Mouse (Mus musculus): ENCODE measurements around the gene Tsfm. TPM values are rescaled to one million over a fixed set of nuclear protein-coding genes. Genes with fewer than 3 reads are reported as not detected.

The Tsfm gene
- total RNA-seq, 2 experiments from 2014 or later: 64.4 to 71.3 TPM

DNA sequence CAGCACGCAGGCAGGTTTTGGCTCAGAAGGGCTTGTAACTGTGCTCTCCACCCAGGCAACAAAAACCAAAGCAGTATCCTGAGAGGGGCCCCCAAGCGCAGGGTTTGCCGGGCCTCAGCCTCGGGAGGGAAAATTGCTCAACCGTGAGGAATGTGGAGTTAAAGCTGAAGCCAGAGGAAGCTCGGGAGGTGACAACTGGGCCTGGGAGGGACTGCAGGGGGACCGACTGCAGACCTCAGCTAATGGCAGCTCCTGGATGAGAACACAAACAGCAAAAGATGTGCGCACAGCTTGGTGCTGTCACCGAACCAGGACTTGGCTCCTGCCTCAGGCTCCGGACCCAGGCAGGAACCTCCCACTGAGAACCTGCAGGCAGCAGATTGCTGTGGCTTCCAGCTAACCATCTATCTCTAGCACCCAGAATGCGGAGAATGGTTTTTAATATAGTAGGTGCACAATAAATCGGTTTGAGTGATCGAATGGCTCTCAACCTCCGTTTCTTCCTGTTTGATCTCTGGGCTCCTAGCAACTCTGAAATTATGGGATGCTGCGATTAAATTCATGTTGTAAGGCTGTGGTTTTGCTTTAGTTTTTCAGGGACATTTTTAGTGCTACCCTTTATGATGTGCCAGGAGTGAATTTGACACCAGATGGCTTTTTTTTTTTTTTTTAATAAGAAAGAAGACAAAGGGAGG lies 68.2 kb downstream of the Tsfm start:
- peak; percentile 66 to 70 for DNase-seq

DNA sequence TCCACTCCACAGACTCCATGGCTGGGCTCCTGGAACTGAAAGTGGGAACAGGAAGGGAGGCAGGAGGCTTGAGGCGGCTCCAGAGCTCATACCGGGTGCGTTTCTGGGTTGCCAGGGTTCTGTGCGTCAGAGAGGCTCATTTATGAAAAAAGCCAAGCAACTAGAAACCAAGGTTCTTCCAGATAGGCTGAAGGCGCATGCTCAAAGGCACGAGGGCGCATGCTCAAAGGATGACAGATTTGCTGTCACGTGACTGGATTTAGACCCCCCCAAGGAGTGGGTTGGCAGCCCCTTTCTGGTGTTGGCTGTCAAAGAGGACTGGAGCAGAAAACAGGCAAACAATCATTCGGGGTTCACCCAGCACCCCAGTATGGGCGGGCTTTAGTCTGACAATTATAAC lies 68.9 kb downstream of the Tsfm start:
- DNase-seq: peak; percentile 69 to 70

Small RNAs within 50 kb of the gene (microRNA-seq; reads per million reads assigned to microRNA genes)
- gene Mir26a-2 (94.1 reads per million, percentile 52 among the genes with 10 or more reads in this experiment), gene Mir546 (1.00 reads per million)

Other genes with a start within 250 kb of the Tsfm start
- gene Atp23, start 129.5 kb downstream of the Tsfm start, total RNA-seq (2021): 1 to 10 TPM; 5.1 to 9.3 TPM
- gene Ctdsp2, start 52.1 kb downstream of the Tsfm start, total RNA-seq (2021): 100 to 1,000 TPM; 102 to 158 TPM
- gene Avil, start 30.1 kb downstream of the Tsfm start, total RNA-seq (2021): 1 to 10 TPM; 2.7 to 4.5 TPM
- gene Mettl1, start 10.6 kb upstream of the Tsfm start, total RNA-seq (2021): 10 to 100 TPM; 20.1 to 21.4 TPM
- under 1 TPM; 0.30 to 0.53 TPM for gene Eef1akmt3, start 10.7 kb upstream of the Tsfm start, total RNA-seq (2021)
- gene Cyp27b1, start 17.4 kb upstream of the Tsfm start, total RNA-seq (2021): under 1 TPM; 0.26 to 0.76 TPM
- 1 to 10 TPM; 9.3 to 9.7 TPM for gene March9, start 29.3 kb upstream of the Tsfm start, total RNA-seq (2021)
- 100 to 1,000 TPM; 213 to 225 TPM for gene Cdk4, start 32.7 kb upstream of the Tsfm start, total RNA-seq (2021)
- gene Tspan31, start 39.4 kb upstream of the Tsfm start, total RNA-seq (2021): 100 to 1,000 TPM; 106 to 118 TPM
- 1 to 10 TPM; 2.2 to 3.4 TPM for gene Agap2, start 44.4 kb upstream of the Tsfm start, total RNA-seq (2021)
- 100 to 1,000 TPM; 120 to 138 TPM for gene Os9, start 90.3 kb upstream of the Tsfm start, total RNA-seq (2021)
- 1 to 10 TPM; 6.3 to 6.8 TPM for gene B4galnt1, start 134.4 kb upstream of the Tsfm start, total RNA-seq (2021)
- 1 to 10 TPM in 1 of 2 experiments, under 1 TPM in 1; 0.89 to 1.1 TPM for gene Slc26a10, start 149.8 kb upstream of the Tsfm start, total RNA-seq (2021)
- gene Arhgef25, start 159.2 kb upstream of the Tsfm start, total RNA-seq (2021): 10 to 100 TPM; 19.0 to 21.6 TPM
- gene Dtx3, start 164.9 kb upstream of the Tsfm start, total RNA-seq (2021): 10 to 100 TPM; 52.4 to 71.7 TPM
- 10 to 100 TPM; 39.2 to 48.1 TPM for gene Pip4k2c, start 180.7 kb upstream of the Tsfm start, total RNA-seq (2021)
- 1 to 10 TPM; 6.3 to 7.5 TPM for gene Kif5a, start 232.5 kb upstream of the Tsfm start, total RNA-seq (2021)
- 100 to 1,000 TPM; 148 to 190 TPM for gene Dctn2, start 235.5 kb upstream of the Tsfm start, total RNA-seq (2021)

Measured in adrenal gland, postnatal 36 days (tissue).